Mouse (Mus musculus) kidney, postnatal 10 days (tissue): ENCODE measurements around the gene Panx3.
A peak's percentile ranks its signal among the peaks of the same experiment; 100 is the strongest.

ENCODE experiments used
- DNase-seq: peaks from one replicate; pipeline ENCODE4 v3.0.0; 2021; ENCODE audit warnings: mixed read lengths

Panx3 gene

DNA sequence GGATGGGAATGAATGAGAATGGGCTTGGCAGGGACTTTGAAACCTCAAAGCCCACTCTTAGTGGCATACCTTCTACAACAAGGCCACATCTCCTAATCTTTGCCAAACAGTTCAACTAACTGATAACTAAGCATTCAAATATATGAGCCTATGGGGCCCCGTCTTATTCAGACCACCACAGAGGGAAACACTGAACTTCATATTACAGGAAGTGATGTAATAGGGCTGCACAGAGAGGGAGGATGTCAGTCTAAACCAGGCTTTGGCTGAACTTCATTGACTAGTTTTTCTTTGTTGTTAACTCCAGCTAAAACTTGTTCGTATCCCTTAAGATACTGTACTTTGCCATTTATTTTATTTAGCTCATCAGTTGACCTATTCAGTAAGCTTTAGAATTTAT lies 39.1 kb downstream of the Panx3 start:
- DNase-seq = no peak

DNA sequence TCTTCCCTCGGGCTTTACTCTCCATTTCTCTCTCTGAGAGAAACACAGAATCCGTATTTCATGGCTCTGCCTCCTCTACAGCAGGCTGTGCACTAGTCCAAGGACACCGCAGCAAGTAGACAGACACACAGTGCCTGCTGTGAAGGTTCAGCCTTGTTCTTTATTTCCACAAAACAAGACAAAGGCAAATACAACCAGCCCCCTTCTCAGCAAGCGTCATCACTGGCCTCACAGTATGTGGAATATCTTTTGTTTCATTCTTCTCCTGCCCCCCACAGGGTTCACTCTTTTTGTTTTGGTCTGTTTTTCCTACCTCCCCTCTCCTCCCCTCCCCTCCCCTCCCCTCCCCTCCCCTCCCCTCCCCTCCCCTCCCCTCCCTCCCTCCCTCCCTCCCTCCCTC lies 40.5 kb downstream of the Panx3 start:
- no peak for DNase-seq

DNA sequence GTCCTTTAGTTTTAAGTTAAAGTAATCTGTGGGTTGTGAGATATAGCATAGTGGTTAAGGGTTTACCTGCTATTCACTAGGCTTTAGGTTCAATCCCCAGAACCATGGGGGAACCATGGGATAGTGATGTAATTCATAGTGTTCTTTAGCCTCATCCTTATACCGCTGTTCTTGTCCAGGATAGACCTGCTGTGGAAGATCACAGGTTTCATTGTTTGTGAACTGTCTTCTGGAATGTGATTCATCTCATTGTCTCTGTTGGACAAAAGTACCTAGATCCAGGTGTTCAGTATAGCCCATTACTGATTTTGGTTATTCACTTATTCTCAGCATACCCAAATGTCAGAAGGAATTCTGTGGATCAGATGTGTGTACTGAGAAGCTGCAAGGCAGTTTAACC lies 41.8 kb downstream of the Panx3 start:
- no peak for DNase-seq

DNA sequence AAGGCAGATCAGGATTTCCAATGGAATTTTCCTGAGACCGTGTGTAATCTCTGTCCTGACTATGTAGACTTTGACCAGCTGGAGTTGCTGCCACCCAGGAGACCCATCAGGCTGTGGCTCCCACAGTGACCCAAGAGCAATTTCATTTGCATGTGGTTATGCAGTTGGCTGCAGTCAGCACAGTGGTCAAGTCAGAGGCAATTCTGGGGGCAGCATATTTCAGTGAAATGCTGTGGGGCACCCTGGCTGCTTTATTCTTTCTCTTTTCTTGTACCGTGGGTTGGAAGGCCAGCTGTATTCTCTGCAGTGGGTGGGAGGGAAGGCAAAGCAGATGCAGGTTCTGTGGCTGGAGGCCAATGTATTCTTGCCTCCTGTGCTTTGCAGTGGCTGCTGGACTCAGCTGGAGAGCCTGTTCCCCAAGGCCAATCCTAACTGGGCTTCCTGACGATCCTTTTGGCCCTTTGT lies 42.9 kb downstream of the Panx3 start:
- peak; percentile 30 for DNase-seq

DNA sequence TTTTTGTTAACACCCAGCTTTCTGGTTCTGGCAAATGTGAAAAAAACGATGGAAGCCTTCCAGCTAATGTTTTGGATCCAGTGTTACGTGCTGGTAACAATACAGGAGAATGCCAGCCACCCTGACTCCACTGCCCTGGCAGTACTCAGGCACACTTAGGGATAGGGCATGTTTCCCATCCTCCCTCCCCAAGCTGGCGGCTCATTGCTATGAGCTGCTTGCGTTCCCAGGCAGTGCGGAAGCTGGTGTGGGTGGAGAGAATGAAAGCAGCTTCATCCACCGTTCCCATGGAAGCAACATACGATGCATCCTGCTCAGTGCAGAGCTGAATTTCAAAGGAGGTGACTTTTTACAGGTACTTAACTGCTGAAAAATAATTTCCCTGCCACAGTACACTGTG lies 43.4 kb downstream of the Panx3 start:
- peak; percentile 24 for DNase-seq

DNA sequence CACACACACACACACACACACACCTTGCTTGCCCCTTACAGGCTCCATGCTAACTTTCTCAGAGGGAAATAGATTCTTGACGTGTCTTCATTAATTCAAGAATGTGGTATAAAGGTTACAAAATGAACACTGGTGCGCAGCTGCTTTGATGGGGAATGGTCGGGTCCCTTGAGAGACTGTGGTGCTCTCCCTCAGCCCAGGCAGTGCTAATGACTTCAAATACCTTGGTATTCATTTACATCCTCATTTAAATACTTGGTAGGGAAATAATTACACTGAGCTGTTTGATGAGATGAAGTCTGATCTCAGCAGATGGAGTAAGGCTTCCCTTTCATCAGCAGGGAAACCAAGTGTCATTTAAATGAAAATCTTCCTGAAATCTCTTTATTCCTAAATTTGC lies 43.9 kb downstream of the Panx3 start:
- no peak for DNase-seq

DNA sequence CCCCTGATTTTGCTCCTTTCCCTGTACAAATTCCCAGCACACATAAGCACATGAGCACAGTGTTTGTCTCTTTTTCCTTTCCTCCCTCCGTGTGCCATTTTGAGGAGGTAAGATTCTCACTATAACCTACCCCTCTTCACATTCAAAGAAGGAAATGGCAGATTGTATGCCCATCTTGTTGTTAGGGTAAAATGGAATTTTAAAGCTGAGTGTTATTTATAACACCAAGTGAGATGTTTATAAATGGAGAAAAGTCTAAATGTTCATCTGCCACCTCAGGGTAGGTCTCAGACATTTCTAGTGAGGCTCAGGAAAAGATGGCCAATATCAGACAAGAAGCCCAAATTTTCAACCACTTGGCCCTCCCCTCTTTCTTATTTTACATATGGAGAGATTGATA lies 44.5 kb downstream of the Panx3 start:
- DNase-seq = no peak

DNA sequence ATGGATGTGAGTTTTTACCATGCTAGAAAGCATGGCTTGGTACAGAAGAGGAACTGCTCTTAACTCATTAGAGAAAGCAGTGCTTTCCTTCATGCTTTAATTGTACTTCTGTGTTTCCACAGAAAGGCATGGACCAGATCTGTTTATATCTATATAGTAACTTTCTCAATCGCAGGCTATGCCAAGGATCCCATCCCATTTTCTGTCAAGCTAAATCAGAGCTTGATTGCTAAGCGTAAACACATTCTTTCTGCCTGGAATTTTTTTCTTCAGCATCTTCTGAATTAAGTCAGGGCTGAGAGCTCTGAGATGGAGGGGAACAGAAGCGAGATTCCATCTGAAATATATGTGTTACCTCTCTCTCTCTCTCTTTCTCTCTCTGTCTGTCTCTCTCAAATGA lies 45.1 kb downstream of the Panx3 start:
- no peak for DNase-seq

DNA sequence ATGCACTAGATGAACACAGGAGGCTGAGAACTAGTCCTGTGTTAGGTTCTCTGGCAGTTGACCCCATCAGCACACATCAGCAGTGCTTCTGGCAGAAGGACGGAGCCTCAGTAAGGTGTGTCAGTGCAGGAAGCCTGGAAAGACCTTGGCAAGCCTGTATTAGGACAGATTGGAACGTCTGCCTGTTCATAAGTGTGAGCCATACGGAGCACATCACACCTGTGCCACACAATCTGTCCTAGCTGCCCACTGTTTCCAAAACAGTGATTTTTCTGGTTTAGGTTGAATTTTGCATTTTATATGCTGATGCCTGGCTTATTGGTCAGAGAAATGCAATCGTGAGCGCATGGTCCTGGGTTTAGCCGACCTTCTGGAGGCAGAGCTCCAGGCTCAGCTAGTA lies 47.7 kb downstream of the Panx3 start:
- no peak for DNase-seq

DNA sequence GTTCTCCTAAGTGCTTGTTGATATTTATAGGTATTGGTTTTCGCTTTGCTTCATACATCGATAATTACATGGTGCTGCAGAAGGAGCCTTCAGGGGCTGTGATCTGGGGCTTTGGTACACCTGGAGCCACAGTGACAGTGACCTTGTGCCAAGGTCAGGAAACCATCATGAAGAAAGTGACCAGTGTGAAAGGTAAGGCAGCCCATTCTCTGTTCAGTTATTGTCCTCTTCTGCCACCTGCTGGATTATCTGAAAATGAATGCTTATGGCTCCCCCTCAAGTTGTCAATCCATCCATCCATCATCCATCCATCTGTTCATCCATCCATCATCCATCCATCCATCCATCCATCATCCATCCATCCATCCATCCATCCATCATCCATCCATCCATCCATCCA lies 52.3 kb downstream of the Panx3 start:
- peak; percentile 38 for DNase-seq

DNA sequence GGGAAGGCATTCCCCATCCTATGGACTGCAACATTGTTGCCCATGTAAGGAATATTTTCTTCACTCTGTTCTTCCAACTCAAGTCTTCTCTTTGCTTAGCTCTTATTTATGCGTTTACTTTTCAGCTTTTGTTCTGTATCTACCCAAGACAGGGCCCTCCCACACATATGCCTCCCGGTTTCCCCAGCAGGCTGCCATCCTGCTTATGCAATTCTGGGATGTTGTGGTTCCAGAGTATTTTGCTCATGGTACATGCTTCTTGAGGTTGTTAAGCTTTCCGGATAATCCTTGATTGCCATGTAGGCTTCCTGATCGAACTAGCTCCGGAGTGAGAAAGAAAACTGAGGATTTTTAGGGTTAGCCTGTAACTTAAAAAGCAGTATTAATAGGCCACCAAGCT lies 53.8 kb downstream of the Panx3 start:
- no peak for DNase-seq

DNA sequence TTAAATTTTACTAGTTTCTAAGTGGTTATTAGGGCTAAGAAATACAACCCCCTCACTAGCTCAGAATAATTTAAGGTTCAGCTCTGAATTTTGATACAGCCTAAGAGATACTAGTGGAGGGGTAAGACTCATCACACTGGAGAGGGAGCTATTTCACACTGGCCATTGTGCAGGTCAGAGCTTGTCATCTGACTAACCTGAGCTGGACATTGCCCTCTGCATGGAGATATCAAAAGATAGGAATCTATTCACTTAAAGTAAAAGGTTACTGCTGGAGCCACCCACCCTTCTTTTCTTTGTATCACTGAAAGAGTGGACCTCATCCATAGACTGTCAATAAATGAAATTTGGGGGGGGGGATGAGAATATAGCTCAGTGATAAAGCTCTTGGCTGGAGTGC lies 54.7 kb downstream of the Panx3 start:
- DNase-seq = no peak

DNA sequence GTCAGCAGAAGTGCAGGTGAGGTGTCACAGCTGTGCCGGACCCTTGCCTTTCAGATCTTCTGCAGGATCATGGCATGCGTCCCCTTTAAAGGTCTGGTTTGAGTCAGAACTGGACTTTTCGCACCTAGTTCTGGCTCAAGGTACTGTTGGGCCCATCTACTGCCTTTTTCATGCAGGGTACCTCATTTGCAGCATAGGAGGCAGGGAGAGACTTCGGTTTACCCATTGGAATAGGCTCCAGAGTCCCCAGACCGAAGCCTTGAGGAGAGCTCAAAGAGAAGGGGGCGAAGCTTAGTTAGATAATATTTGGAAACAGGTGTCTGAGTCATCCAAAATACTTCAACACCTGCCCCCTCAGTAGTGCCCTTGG lies 55.1 kb downstream of the Panx3 start:
- DNase-seq = no peak

DNA sequence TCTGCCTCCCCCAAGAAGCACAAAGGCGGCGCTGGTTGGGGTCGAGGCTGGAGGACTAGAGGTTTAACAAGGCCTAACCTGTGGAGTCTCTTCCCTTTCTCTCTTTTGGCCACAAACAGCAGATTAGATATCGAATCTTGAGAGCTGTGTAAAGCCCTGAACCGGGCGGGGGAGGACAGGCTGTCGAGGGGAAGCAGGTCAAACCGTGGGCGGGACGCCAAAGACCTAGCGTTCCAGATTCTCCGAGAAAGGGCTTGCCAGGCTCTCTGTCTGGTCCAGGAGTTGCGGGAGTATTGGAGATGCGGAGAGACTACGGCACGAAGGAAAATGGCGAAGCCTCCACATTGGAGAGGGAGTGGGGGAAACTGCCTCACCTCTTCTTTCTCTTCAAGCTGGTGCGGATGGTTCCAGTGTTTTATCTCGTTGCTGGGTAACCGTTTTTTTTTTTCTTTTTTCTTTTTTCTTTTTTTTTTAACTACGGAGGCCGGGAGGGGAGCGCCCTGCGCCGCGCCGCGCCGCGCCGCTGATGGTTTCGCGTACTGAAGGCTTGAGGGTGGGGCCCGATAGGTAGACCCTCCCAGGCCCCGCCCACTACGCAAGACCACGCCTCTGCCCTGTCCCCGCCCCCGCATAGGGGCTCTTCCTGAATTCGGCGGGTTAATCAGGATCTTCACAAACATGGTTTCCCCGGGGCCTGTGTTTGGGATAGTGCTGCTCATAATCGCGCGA lies 55.7 kb downstream of the Panx3 start, which contains the start of gene Spa17:
Gene Spa17, minus strand, starts transcription at position 541 of the 729 bp plus-strand sequence.
- DNase-seq = peak; percentile 96
